Mouse (Mus musculus) CH12.LX (cell line): ENCODE results near the gene Gpr146. TPM values are rescaled to one million over a fixed set of nuclear protein-coding genes. Genes with fewer than 3 reads are reported as not detected.

Source experiments
- DNase-seq: peaks from one replicate; pipeline ENCODE4 v3.0.0-alpha.2; 2013; ENCODE audit errors: extremely low read depth
- H3K27ac ChIP-seq: 2 replicates; pipeline ENCODE4 v1.5.1; 2012; ENCODE audit warnings: low read depth, mild to moderate bottlenecking, control low read depth, moderate library complexity; ENCODE audit not compliant: insufficient read depth
- H3K27me3 ChIP-seq: replicated peaks from 2 replicates; pipeline ENCODE3; 2012; ENCODE audit warnings: inconsistent platforms
- H3K36me3 ChIP-seq, 2 experiments: replicated peaks in 1 of 2; 2 replicates each; pipeline versions ENCODE3 to v1.6.1; 2012; ENCODE audit warnings: inconsistent platforms in 1 of 2, low read length in 1 of 2, mild to moderate bottlenecking in 1 of 2, mixed read lengths in 1 of 2, moderate library complexity in 1 of 2; ENCODE audit not compliant: control insufficient read depth in 1 of 2, insufficient read depth in 1 of 2
- H3K4me1 ChIP-seq, 2 experiments: 2 replicates each; pipeline ENCODE4 v1.6.1; 2012; ENCODE audit warnings: inconsistent platforms in 1 of 2, moderate library complexity in 1 of 2; ENCODE audit not compliant: insufficient read depth in 2 of 2, control insufficient read depth in 1 of 2
- H3K4me2 ChIP-seq: 2 replicates; pipeline ENCODE4 v1.6.1; 2012; ENCODE audit warnings: low read depth, mild to moderate bottlenecking, control low read depth; ENCODE audit not compliant: poor library complexity, insufficient read depth, severe bottlenecking
- H3K4me3 ChIP-seq, 3 experiments: fragments of 150-350 bp in 1 of 3; sonication (generic) in 1 of 3; replicated peaks in 1 of 3; 2 replicates each; pipeline versions ENCODE3 to v1.5.1; 2011 to 2012; ENCODE audit warnings: low read depth in 2 of 3, low read length in 2 of 3, mild to moderate bottlenecking in 2 of 3, moderate library complexity in 2 of 3, control low read depth in 1 of 3, improper control_type of control experiment in 1 of 3, inconsistent platforms in 1 of 3, mixed read lengths in 1 of 3; ENCODE audit not compliant: poor library complexity in 1 of 3
- H3K79me2 ChIP-seq: replicated peaks from 2 replicates; pipeline ENCODE4 v1.6.1; 2012; ENCODE audit warnings: mild to moderate bottlenecking, moderate library complexity; ENCODE audit not compliant: control insufficient read depth, poor library complexity, insufficient read depth, severe bottlenecking; ENCODE audit errors: extremely low read depth
- H3K9ac ChIP-seq: 2 replicates; pipeline ENCODE4 v1.6.1; 2012; ENCODE audit warnings: low read depth, mild to moderate bottlenecking, control low read depth, moderate library complexity; ENCODE audit not compliant: insufficient read depth
- H3K9me3 ChIP-seq: replicated peaks from 2 replicates; pipeline ENCODE3; 2012; ENCODE audit warnings: low read length, inconsistent platforms, mixed read lengths
- CHD2 ChIP-seq: IDR thresholded peaks from 2 replicates; pipeline ENCODE4 v1.6.1; 2011; ENCODE audit warnings: low read length, improper control_type of control experiment
- CTCF ChIP-seq, 2 experiments: IDR thresholded peaks in 1 of 2; conservative IDR thresholded peaks in 1 of 2; 2 replicates each; pipeline ENCODE4 v1.5.1; 2011 to 2012; ENCODE audit warnings: low read depth in 2 of 2, low read length in 2 of 2, improper control_type of control experiment in 1 of 2, inconsistent platforms in 1 of 2, mild to moderate bottlenecking in 1 of 2, moderate library complexity in 1 of 2
- E2F4 ChIP-seq: IDR thresholded peaks from 2 replicates; pipeline ENCODE4 v1.6.1; 2011; ENCODE audit warnings: low read depth, low read length, improper control_type of control experiment; ENCODE audit not compliant: insufficient replicate concordance
- ELF1 ChIP-seq: IDR thresholded peaks from 2 replicates; pipeline ENCODE4 v1.6.1; 2014; ENCODE audit warnings: low read depth, mild to moderate bottlenecking, inconsistent platforms, low read length, improper control_type of control experiment
- ETS1 ChIP-seq: conservative IDR thresholded peaks from 2 replicates; pipeline ENCODE4 v1.6.1; 2012; ENCODE audit warnings: low read depth, mild to moderate bottlenecking, inconsistent platforms, low read length, improper control_type of control experiment, moderate library complexity
- JUN ChIP-seq: IDR thresholded peaks from 2 replicates; pipeline ENCODE4 v1.6.1; 2011; ENCODE audit warnings: low read depth, mild to moderate bottlenecking, low read length, improper control_type of control experiment, moderate library complexity; ENCODE audit not compliant: insufficient read depth
- KAT2A ChIP-seq: IDR thresholded peaks from 2 replicates; pipeline ENCODE4 v1.6.1; 2012; ENCODE audit warnings: low read length, improper control_type of control experiment, inconsistent platforms; ENCODE audit not compliant: insufficient replicate concordance
- MAFK ChIP-seq: IDR thresholded peaks from 2 replicates; pipeline ENCODE4 v1.6.1; 2011; ENCODE audit warnings: low read length, improper control_type of control experiment; ENCODE audit not compliant: insufficient replicate concordance
- MAX ChIP-seq: IDR thresholded peaks from 2 replicates; pipeline ENCODE4 v1.6.1; 2011; ENCODE audit warnings: low read length, improper control_type of control experiment
- MXI1 ChIP-seq: IDR thresholded peaks from 2 replicates; pipeline ENCODE4 v1.6.1; 2011; ENCODE audit warnings: mild to moderate bottlenecking, low read depth, low read length, improper control_type of control experiment
- MYC ChIP-seq: IDR thresholded peaks from 2 replicates; pipeline ENCODE4 v1.6.1; 2011; ENCODE audit warnings: low read depth, mild to moderate bottlenecking, improper control_type of control experiment, low read length
- PAX5 ChIP-seq: IDR thresholded peaks from 2 replicates; pipeline ENCODE4 v1.6.1; 2012; ENCODE audit warnings: low read length, inconsistent platforms, mixed read lengths
- POLR2A ChIP-seq: IDR thresholded peaks from 2 replicates; pipeline ENCODE4 v1.6.1; 2011; ENCODE audit warnings: low read depth, mild to moderate bottlenecking, improper control_type of control experiment, low read length
- RAD21 ChIP-seq: IDR thresholded peaks from 2 replicates; pipeline ENCODE4 v1.6.1; 2011; ENCODE audit warnings: low read depth, mild to moderate bottlenecking, low read length, improper control_type of control experiment, moderate library complexity
- SIN3A ChIP-seq: IDR thresholded peaks from 2 replicates; pipeline ENCODE4 v1.6.1; 2012; ENCODE audit warnings: low read length, improper control_type of control experiment, inconsistent platforms
- SMC3 ChIP-seq: IDR thresholded peaks from 2 replicates; pipeline ENCODE4 v1.6.1; 2011; ENCODE audit warnings: low read depth, low read length, improper control_type of control experiment
- TBP ChIP-seq: conservative IDR thresholded peaks from 2 replicates; pipeline ENCODE4 v1.6.1; 2011; ENCODE audit warnings: low read depth, low read length, improper control_type of control experiment
- USF1 ChIP-seq: IDR thresholded peaks from 2 replicates; pipeline ENCODE4 v1.6.1; 2014; ENCODE audit warnings: low read depth, mild to moderate bottlenecking, inconsistent platforms, low read length, improper control_type of control experiment
- USF2 ChIP-seq: conservative IDR thresholded peaks from 2 replicates; pipeline ENCODE4 v1.6.1; 2011; ENCODE audit warnings: low read depth, low read length, improper control_type of control experiment
- ZC3H11A ChIP-seq: IDR thresholded peaks from 2 replicates; pipeline ENCODE4 v1.6.1; 2012; ENCODE audit warnings: low read depth, mild to moderate bottlenecking, inconsistent platforms, low read length, improper control_type of control experiment
- ZKSCAN1 ChIP-seq: IDR thresholded peaks from 2 replicates; pipeline ENCODE4 v1.6.1; 2012; ENCODE audit warnings: low read depth, inconsistent platforms, low read length, improper control_type of control experiment, borderline replicate concordance
- ZMIZ1 ChIP-seq: IDR thresholded peaks from 2 replicates; pipeline ENCODE4 v1.6.1; 2012; ENCODE audit warnings: low read depth, mild to moderate bottlenecking, inconsistent platforms, low read length, improper control_type of control experiment
- ZNF384 ChIP-seq: IDR thresholded peaks from 2 replicates; pipeline ENCODE4 v1.6.1; 2012; ENCODE audit warnings: low read depth, low read length, improper control_type of control experiment, inconsistent platforms
- dilution Hi-C: fragments of 300-500 bp; cut with MboI; formaldehyde crosslinking; loops from 2 replicates; pipeline ENCODE4 v1.14.3; 2020; ENCODE audit warnings: low sequenced_read_pairs; ENCODE audit not compliant: extremely low pct_unique_long_range_greater_than_20kb, extremely low pct_ligation_motif_present
- in situ Hi-C: fragments of 300-500 bp; cut with MboI; formaldehyde crosslinking; loops from 3 replicates; pipeline ENCODE4 v1.14.3; 2019; ENCODE audit warnings: low sequenced_read_pairs, low pct_ligation_motif_present, low pct_unique_long_range_greater_than_20kb, mixed read lengths
- polyA plus RNA-seq: library from polyadenylated mRNA; unstranded; fragments of >175 nt; gene quantifications from 2 replicates; pipeline ENCODE4 v1.2.1, GENCODE M21; 2012; ENCODE audit warnings: low read depth; ENCODE audit not compliant: insufficient read length
- total RNA-seq, 2 experiments: library from RNA; depleted of rRNA; stranded (reverse); fragments of 300-350 nt in 1 of 2; fragments of >200 nt in 1 of 2; gene quantifications; 2 replicates each; pipeline ENCODE4 v1.2.3; 2012 to 2014

Gpr146 gene
- total and polyA plus RNA-seq, 3 experiments, result 0.13 TPM; not detected in 2

- TF ChIP-seq PAX5 (no peak), MYC (no peak), RAD21 (no peak), POLR2A (no peak), ZKSCAN1 (no peak), MAX (no peak)
- TF ChIP-seq, all 38 proteins: peak for 0
- no peak overlapping the region for H3K9ac ChIP-seq
- in situ Hi-C loops, result no loop called here
- H3K27ac ChIP-seq, result no peak overlapping the region
- no peaks in the 10 kb centered on the region for H3K9me3 ChIP-seq
- peaks cover 0 to 41% of the 10 kb centered on the region in 2 experiments for H3K36me3 ChIP-seq
- dilution Hi-C loops, result no loop called here
- H3K4me3 ChIP-seq, result no peak overlapping the region
- H3K27me3 ChIP-seq, result no peaks in the 10 kb centered on the region
- H3K4me1 ChIP-seq, result peaks cover 0 to 42% of the 10 kb centered on the region in 2 experiments; a peak in 2 of 4 replicates
- DNase-seq, result no peak
- H3K79me2 ChIP-seq, result no peaks in the 10 kb centered on the region
- no peak overlapping the region for H3K4me2 ChIP-seq
Measured at GRCm38 (mm10) chr5:139384531-139384930, 7.0 kb downstream of the Gpr146 start.

GRCm38 (mm10) chr5:139386047-139386446 is 8.6 kb downstream of the Gpr146 start:
- H3K79me2 ChIP-seq, result no peaks in the 10 kb centered on the region
- no peak for DNase-seq
- H3K27ac ChIP-seq, result no peak overlapping the region
- H3K4me3 ChIP-seq, result no peak overlapping the region
- H3K4me1 ChIP-seq, result peaks cover 5 to 53% of the 10 kb centered on the region in 2 experiments; a peak in 3 of 4 replicates
- no peak overlapping the region for H3K4me2 ChIP-seq
- TF ChIP-seq ETS1, result no peak
- TF ChIP-seq, all 38 proteins: peak for 0
- H3K27me3 ChIP-seq, result no peaks in the 10 kb centered on the region
- dilution Hi-C loops, result no loop called here
- H3K9me3 ChIP-seq, result no peaks in the 10 kb centered on the region
- no peak overlapping the region for H3K9ac ChIP-seq
- in situ Hi-C loops, result no loop called here
- H3K36me3 ChIP-seq, result peaks cover 0 to 40% of the 10 kb centered on the region in 2 experiments

- H3K4me1 ChIP-seq, result peaks cover 7 to 50% of the 10 kb centered on the region in 2 experiments; a peak in 3 of 4 replicates
- no peaks in the 10 kb centered on the region for H3K9me3 ChIP-seq
- H3K79me2 ChIP-seq, result no peaks in the 10 kb centered on the region
- H3K36me3 ChIP-seq, result peaks cover 0 to 54% of the 10 kb centered on the region in 2 experiments
- no peak overlapping the region for H3K4me2 ChIP-seq
- H3K27me3 ChIP-seq, result no peaks in the 10 kb centered on the region
- no peak overlapping the region for H3K27ac ChIP-seq
- no peak overlapping the region for H3K9ac ChIP-seq
- in situ Hi-C loops, result no loop called here
- DNase-seq, result no peak
- dilution Hi-C loops, result no loop called here
- no peak overlapping the region for H3K4me3 ChIP-seq
- no peak for TF ChIP-seq MAFK
- no peak for TF ChIP-seq CHD2
- TF ChIP-seq ELF1, result no peak
- no peak for TF ChIP-seq ZMIZ1
- TF ChIP-seq ZC3H11A, result no peak
- no peak for TF ChIP-seq USF2
- TF ChIP-seq KAT2A, result no peak
- no peak for TF ChIP-seq MXI1
- no peak for TF ChIP-seq SMC3
- no peak for TF ChIP-seq PAX5
- TF ChIP-seq E2F4, result no peak
- TF ChIP-seq JUN, result no peak
- TF ChIP-seq TBP, result no peak
- TF ChIP-seq CTCF (conservative IDR thresholded peaks at IDR 0.05 in 1 of 2, IDR thresholded peaks at IDR 0.05 in 1 of 2; ENCODE audit: low read depth in 2 of 2, low read length in 2 of 2), result no peak
- no peak for TF ChIP-seq USF1
- TF ChIP-seq SIN3A, result no peak
- TF ChIP-seq ZNF384, result no peak
Measured at GRCm38 (mm10) chr5:139387329-139388194, 10.1 kb downstream of the Gpr146 start.
